Mouse (Mus musculus): ENCODE data around the gene Hist1h2bl.

- no peak for TF ChIP-seq CTCF (IDR thresholded peaks at IDR 0.05; ENCODE audit: low read depth)
- TF ChIP-seq EP300 (optimal IDR thresholded peaks at IDR 0.05) = no peak
These were observed 29.1 kb upstream of the Hist1h2bl start for GRCm38 (mm10) chr13:21745006-21745405.
